Comparison of ENCODE assay signal across 22 mouse cellular contexts in genomic region chr11:84282944-84283703, GRCm38 (mm10).
A peak's percentile ranks its signal among the peaks of the same experiment; 100 is the strongest.
DNase-seq lines count a peak whose midpoint lies in the region; ATAC-seq and TF ChIP-seq lines count a peak whose summit lies in the region.
"Had no signal": no experiment of that assay in that cellular context is flagged by ENCODE, and none has a peak within 500 bp of the region (broad histone marks: within the 10 kb centered on the region; RNA-seq: fewer than 3 reads in every experiment).

No protein-coding gene starts in this region.

- peak; percentile 9 for DNase-seq in neural tube, embryonic 11.5 days (ENCODE audit: low spot score)
- DNase-seq in neural tube, embryonic 10.5 days (ENCODE audit: extremely low spot score, low spot score) = no peak
- DNase-seq in forebrain, embryonic 11.5 days (ENCODE audit: low spot score) = no peak
- DNase-seq in forebrain, postnatal 0 days = peak; percentile 14
- peak; percentile 62 for DNase-seq in midbrain, embryonic 14.5 days
- DNase-seq in adrenal gland, postnatal 4 days (ENCODE audit: low spot score in 2 of 2) = no peak
- DNase-seq in heart, postnatal 36 days = no peak
- DNase-seq: adrenal gland, postnatal 25 days; cerebellum, postnatal 25 days; heart, adult 2 months; heart, postnatal 14 days; thymus, postnatal 4 days had no signal

- H3K9me3 ChIP-seq in neural tube, embryonic 11.5 days (ENCODE audit: control insufficient read depth, low read length) = no peaks in the 10 kb centered on the region
- H3K9me3 ChIP-seq in forebrain, embryonic 11.5 days (ENCODE audit: control insufficient read depth, low read length) = no peaks in the 10 kb centered on the region
- no peaks in the 10 kb centered on the region for H3K9me3 ChIP-seq in forebrain, postnatal 0 days (ENCODE audit: low read length)
- no peaks in the 10 kb centered on the region for H3K9me3 ChIP-seq in midbrain, embryonic 14.5 days (ENCODE audit: control insufficient read depth, low read length)
- H3K9me3 ChIP-seq: embryonic facial prominence, embryonic 10.5 days; limb, embryonic 10.5 days; liver, embryonic 12.5 days; lung, embryonic 15.5 days; neural tube, embryonic 12.5 days had no signal

- no peaks in the 10 kb centered on the region for H3K4me1 ChIP-seq in neural tube, embryonic 11.5 days (ENCODE audit: control insufficient read depth, insufficient read depth, low read length)
- 0 out of 2 replicates have a peak, but pooled peaks cover 5% of the 10 kb centered on the region for H3K4me1 ChIP-seq in forebrain, embryonic 11.5 days (replicated peaks; ENCODE audit: control insufficient read depth, insufficient read depth, low read length)
- no peaks in the 10 kb centered on the region for H3K4me1 ChIP-seq in forebrain, postnatal 0 days (ENCODE audit: insufficient read depth)
- H3K4me1 ChIP-seq in midbrain, embryonic 14.5 days (ENCODE audit: control insufficient read depth, insufficient read depth, low read length) = peaks cover 11% of the 10 kb centered on the region
- H3K4me1 ChIP-seq: embryonic facial prominence, embryonic 10.5 days; limb, embryonic 10.5 days; liver, embryonic 12.5 days; lung, embryonic 15.5 days had no signal

- no peak overlapping the region for H3K9ac ChIP-seq in neural tube, embryonic 11.5 days (ENCODE audit: low read length)
- H3K9ac ChIP-seq in forebrain, embryonic 11.5 days (ENCODE audit: low read length) = peak overlapping the region; percentile 27
- H3K9ac ChIP-seq in forebrain, postnatal 0 days = no peak overlapping the region
- no peak overlapping the region for H3K9ac ChIP-seq in midbrain, embryonic 14.5 days (replicated peaks; ENCODE audit: low read length)
- H3K9ac ChIP-seq: liver, embryonic 12.5 days; lung, embryonic 15.5 days; neural tube, embryonic 12.5 days had no signal

- H3K4me2 ChIP-seq in neural tube, embryonic 11.5 days (ENCODE audit: low read depth) = no peak overlapping the region
- H3K4me2 ChIP-seq in forebrain, embryonic 11.5 days (ENCODE audit: low read depth, low read length, severe bottlenecking) = no peak overlapping the region
- H3K4me2 ChIP-seq in forebrain, postnatal 0 days (ENCODE audit: low read depth) = no peak overlapping the region
- no peak overlapping the region for H3K4me2 ChIP-seq in midbrain, embryonic 14.5 days (ENCODE audit: low read length)
- H3K4me2 ChIP-seq: liver, embryonic 12.5 days; lung, embryonic 15.5 days; neural tube, embryonic 12.5 days had no signal

- TF ChIP-seq CTCF in forebrain, postnatal 0 days (IDR thresholded peaks at IDR 0.05; ENCODE audit: low read depth) = no peak

- no peaks in the 10 kb centered on the region for H3K27me3 ChIP-seq in neural tube, embryonic 11.5 days (ENCODE audit: control insufficient read depth, insufficient read depth, low read length)
- no peaks in the 10 kb centered on the region for H3K27me3 ChIP-seq in forebrain, embryonic 11.5 days (ENCODE audit: control insufficient read depth, insufficient read depth, low read length)
- H3K27me3 ChIP-seq in forebrain, postnatal 0 days (ENCODE audit: insufficient read depth, low read length) = no peaks in the 10 kb centered on the region
- H3K27me3 ChIP-seq in midbrain, embryonic 14.5 days (ENCODE audit: control insufficient read depth, insufficient read depth, low read length) = no peaks in the 10 kb centered on the region
- H3K27me3 ChIP-seq: liver, embryonic 12.5 days; lung, embryonic 15.5 days; neural tube, embryonic 12.5 days had no signal

- H3K4me3 ChIP-seq in neural tube, embryonic 11.5 days (ENCODE audit: low read depth, low read length) = no peak overlapping the region
- H3K4me3 ChIP-seq in forebrain, embryonic 11.5 days (ENCODE audit: low read depth, low read length) = no peak overlapping the region
- H3K4me3 ChIP-seq in forebrain, postnatal 0 days (ENCODE audit: low read depth, low read length) = no peak overlapping the region
- no peak overlapping the region for H3K4me3 ChIP-seq in midbrain, embryonic 14.5 days (replicated peaks; ENCODE audit: low read depth, low read length)
- H3K4me3 ChIP-seq: embryonic facial prominence, embryonic 10.5 days; erythroblast, embryonic 14.5 days; heart, adult 2 months; limb, embryonic 10.5 days; liver, embryonic 12.5 days; lung, embryonic 15.5 days; neural tube, embryonic 12.5 days had no signal

- intact Hi-C loops in heart, postnatal 36 days (cut with DNase I) = no loop called here

- no peak for ATAC-seq in neural tube, embryonic 11.5 days (ENCODE audit: insufficient read depth, low FRiP score, low TSS enrichment)
- no peak for ATAC-seq in forebrain, embryonic 11.5 days (replicated peaks; ENCODE audit: low FRiP score)
- no peak for ATAC-seq in forebrain, postnatal 0 days
- ATAC-seq in midbrain, embryonic 14.5 days (ENCODE audit: low FRiP score, low TSS enrichment) = no peak; the same call in 1 of the 2 replicates
- ATAC-seq in megakaryocyte, adult 5-6 weeks (ENCODE audit: poor library complexity, severe bottlenecking) = no peak
- ATAC-seq: CD4-positive, CD25-positive, alpha-beta regulatory T cell, adult 4 months; intestine, postnatal 0 days; liver, embryonic 12.5 days had no signal

- H3K27ac ChIP-seq in neural tube, embryonic 11.5 days (ENCODE audit: low read depth, low read length) = no peak overlapping the region
- 0 out of 2 replicates have a peak overlapping the region, but pooled peaks have one; percentile 46 for H3K27ac ChIP-seq in forebrain, embryonic 11.5 days (ENCODE audit: low read depth, low read length)
- no peak overlapping the region for H3K27ac ChIP-seq in forebrain, postnatal 0 days (ENCODE audit: low read depth, low read length)
- H3K27ac ChIP-seq in midbrain, embryonic 14.5 days (replicated peaks; ENCODE audit: low read depth, low read length) = peak overlapping the region; percentile 86
- H3K27ac ChIP-seq: embryonic facial prominence, embryonic 10.5 days; heart, adult 2 months; kidney, postnatal 0 days; limb, embryonic 10.5 days; liver, embryonic 12.5 days; lung, embryonic 15.5 days; neural tube, embryonic 12.5 days had no signal

- no peaks in the 10 kb centered on the region; the same call in 1 of the 2 replicates for H3K36me3 ChIP-seq in neural tube, embryonic 11.5 days (ENCODE audit: control insufficient read depth, insufficient read depth, low read length)
- no peaks in the 10 kb centered on the region for H3K36me3 ChIP-seq in forebrain, embryonic 11.5 days (ENCODE audit: control insufficient read depth, insufficient read depth, low read length)
- peaks cover 26% of the 10 kb centered on the region; the same call in 1 of the 2 replicates for H3K36me3 ChIP-seq in forebrain, postnatal 0 days (ENCODE audit: insufficient read depth)
- 0 out of 2 replicates have a peak, but pooled peaks cover 7% of the 10 kb centered on the region for H3K36me3 ChIP-seq in midbrain, embryonic 14.5 days (ENCODE audit: control insufficient read depth, insufficient read depth, low read length)

- 82% methylated on average over 7 of the region's 7 CpGs for WGBS in neural tube, embryonic 11.5 days
- WGBS in forebrain, embryonic 11.5 days = 70% methylated on average over 7 of the region's 7 CpGs
- WGBS in forebrain, postnatal 0 days = 65% methylated on average over 7 of the region's 7 CpGs
- WGBS in midbrain, embryonic 14.5 days = 33% methylated on average over 7 of the region's 7 CpGs

Comparison
In these comparisons a context has a peak if more than half of its experiments do, and no peak if none do; other contexts are left out.
1. DNase-seq: peak in neural tube, embryonic 11.5 days (single experiment), forebrain, postnatal 0 days (single experiment) and midbrain, embryonic 14.5 days (single experiment); none in neural tube, embryonic 10.5 days (single experiment), forebrain, embryonic 11.5 days (single experiment), adrenal gland, postnatal 4 days (0 of 2) and heart, postnatal 36 days (0 of 2).
2. H3K27ac ChIP-seq: peak in forebrain, embryonic 11.5 days (single experiment) and midbrain, embryonic 14.5 days (single experiment); none in neural tube, embryonic 11.5 days (single experiment) and forebrain, postnatal 0 days (single experiment).